Mouse (Mus musculus): ENCODE measurements around the gene Lipc. TPM values are rescaled to one million over a fixed set of nuclear protein-coding genes. Genes with fewer than 3 reads are reported as not detected.

The Lipc gene
- polyA plus RNA-seq, 1 experiment from 2014 or later = not detected

DNA sequence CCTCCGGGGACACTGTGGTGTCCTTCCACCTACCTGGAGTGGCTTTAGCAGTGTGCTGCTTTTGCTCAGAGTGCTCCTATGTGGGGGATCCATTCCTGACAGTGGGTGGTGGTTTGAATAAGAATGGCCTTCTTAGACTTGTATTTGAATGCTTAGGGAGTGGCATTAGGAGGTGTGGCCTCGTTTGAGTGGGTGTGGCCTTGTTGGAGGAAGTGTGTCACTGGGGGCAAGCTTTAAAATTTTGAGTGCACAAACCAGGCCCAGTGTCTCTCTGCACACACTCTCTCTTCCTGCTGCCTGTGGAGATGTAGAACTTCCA is 156.6 kb downstream of the Lipc start:
- Histone ChIP-seq H3K27ac (ENCODE audit: low read depth, low read length) (no peak overlapping the region), H3K9ac (ENCODE audit: low read length) (no peak overlapping the region), H3K4me1 (replicated peaks; ENCODE audit: control insufficient read depth, insufficient read depth, low read length) (no peaks in the 10 kb centered on the region), H3K9me3 (ENCODE audit: control insufficient read depth, low read length) (no peaks in the 10 kb centered on the region), H3K27me3 (ENCODE audit: control insufficient read depth, insufficient read depth, low read length) (no peaks in the 10 kb centered on the region), H3K36me3 (ENCODE audit: control insufficient read depth, insufficient read depth, low read length) (no peaks in the 10 kb centered on the region), H3K4me3 (ENCODE audit: low read depth, low read length) (no peak overlapping the region), H3K4me2 (ENCODE audit: low read depth, low read length, severe bottlenecking) (no peak overlapping the region)
- no peak for DNase-seq (ENCODE audit: low spot score)
- no peak for ATAC-seq (replicated peaks; ENCODE audit: low FRiP score)
- WGBS = 60% methylated on average over 2 of the region's 2 CpGs

DNA sequence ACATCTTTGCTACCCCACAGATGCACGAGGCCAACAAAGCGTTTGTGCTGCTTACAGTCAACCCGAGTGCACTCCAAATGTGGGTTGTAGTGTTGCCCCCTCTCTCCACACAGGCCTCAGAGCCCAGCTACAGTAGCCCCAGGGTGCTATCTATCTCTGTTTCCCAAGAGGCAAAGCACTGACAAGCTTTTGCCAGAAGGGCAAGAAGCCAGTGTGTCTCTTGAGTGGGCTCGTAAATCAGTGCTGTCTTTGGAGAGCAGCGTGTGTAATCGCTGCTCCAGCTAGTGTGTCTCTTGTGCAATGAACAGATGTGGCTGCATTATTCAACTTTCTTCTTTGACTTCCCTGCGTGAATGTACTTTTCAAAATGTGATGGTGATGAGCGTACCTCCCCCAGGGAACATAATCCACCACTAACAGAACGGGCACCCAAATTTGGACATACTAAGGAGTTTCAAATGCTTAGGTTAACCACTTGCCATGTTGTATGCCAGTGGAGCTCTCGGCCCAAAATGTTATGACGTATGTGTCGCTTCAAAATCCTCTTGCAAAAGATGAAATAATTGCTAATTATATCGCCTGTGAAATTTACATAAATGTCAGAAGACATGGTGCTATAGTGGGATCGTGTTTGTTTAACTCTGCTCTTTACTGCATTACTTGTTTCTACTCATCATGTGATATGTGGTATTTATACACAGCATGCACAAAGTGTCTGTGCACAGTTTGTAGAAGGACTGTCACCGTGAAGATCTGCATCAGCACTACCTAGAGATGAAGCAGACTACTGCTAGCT is 157.2 kb downstream of the Lipc start:
- no peak overlapping the region for H3K4me2 ChIP-seq (ENCODE audit: low read depth, low read length, severe bottlenecking)
- H3K4me1 ChIP-seq (replicated peaks; ENCODE audit: control insufficient read depth, insufficient read depth, low read length) = no peaks in the 10 kb centered on the region
- DNase-seq (ENCODE audit: low spot score) = no peak
- H3K4me3 ChIP-seq (ENCODE audit: low read depth, low read length) = no peak overlapping the region
- no peaks in the 10 kb centered on the region for H3K27me3 ChIP-seq (ENCODE audit: control insufficient read depth, insufficient read depth, low read length)
- no peaks in the 10 kb centered on the region for H3K9me3 ChIP-seq (ENCODE audit: control insufficient read depth, low read length)
- WGBS = 85% methylated on average over 15 of the region's 15 CpGs
- H3K36me3 ChIP-seq (ENCODE audit: control insufficient read depth, insufficient read depth, low read length) = no peaks in the 10 kb centered on the region
- no peak for ATAC-seq (replicated peaks; ENCODE audit: low FRiP score)
- H3K27ac ChIP-seq (ENCODE audit: low read depth, low read length) = no peak overlapping the region
- no peak overlapping the region for H3K9ac ChIP-seq (ENCODE audit: low read length)

DNA sequence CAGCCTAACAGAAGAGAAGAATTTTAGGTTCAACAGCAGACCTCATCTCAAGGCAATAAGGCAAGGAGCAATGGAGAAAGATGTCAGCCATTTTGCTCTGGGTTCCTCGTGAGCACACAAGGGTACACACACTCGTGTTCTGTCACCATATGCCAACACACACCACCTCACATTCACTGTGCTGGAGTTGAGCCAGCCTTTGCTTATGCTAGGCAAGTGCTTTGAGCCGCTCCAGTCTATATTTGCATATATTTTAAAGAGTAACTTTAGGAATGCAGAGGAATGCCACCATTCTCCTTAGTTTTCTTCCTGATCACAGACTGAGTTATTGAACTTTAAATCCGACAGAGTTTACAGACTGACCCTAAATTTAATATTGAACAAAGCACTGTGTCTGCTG is 161.4 kb downstream of the Lipc start:
- 83% methylated on average over 4 of the region's 4 CpGs for WGBS
- Histone ChIP-seq H3K9ac (ENCODE audit: low read length) (no peak overlapping the region), H3K9me3 (ENCODE audit: control insufficient read depth, low read length) (no peaks in the 10 kb centered on the region), H3K27ac (ENCODE audit: low read depth, low read length) (no peak overlapping the region), H3K36me3 (ENCODE audit: control insufficient read depth, insufficient read depth, low read length) (no peaks in the 10 kb centered on the region), H3K4me2 (ENCODE audit: low read depth, low read length, severe bottlenecking) (no peak overlapping the region), H3K27me3 (ENCODE audit: control insufficient read depth, insufficient read depth, low read length) (no peaks in the 10 kb centered on the region), H3K4me1 (replicated peaks; ENCODE audit: control insufficient read depth, insufficient read depth, low read length) (no peaks in the 10 kb centered on the region), H3K4me3 (ENCODE audit: low read depth, low read length) (no peak overlapping the region)
- DNase-seq (ENCODE audit: low spot score) (no peak), ATAC-seq (replicated peaks; ENCODE audit: low FRiP score) (no peak)

DNA sequence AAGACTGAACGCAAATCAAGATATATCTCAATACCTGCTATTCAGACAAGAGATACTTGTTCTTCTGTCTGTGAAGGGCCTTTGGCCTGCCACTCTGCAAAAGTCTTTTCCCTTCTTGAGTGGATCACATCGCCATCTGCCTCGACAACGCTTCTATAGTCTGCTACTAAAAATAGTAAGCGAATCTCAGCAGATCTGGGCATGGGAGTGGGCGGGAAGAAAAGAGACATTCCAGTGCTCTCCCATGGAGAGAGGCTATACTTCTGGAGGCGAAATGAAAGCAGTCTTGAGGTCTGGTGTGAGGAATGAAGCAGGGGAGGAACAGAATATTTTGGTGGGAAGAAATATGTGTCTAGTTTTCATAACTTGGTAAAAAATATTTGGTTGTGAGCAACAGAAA is 163.3 kb downstream of the Lipc start:
- Histone ChIP-seq H3K27ac (ENCODE audit: low read depth, low read length) (no peak overlapping the region), H3K4me2 (ENCODE audit: low read depth, low read length, severe bottlenecking) (no peak overlapping the region), H3K9ac (ENCODE audit: low read length) (no peak overlapping the region), H3K36me3 (ENCODE audit: control insufficient read depth, insufficient read depth, low read length) (no peaks in the 10 kb centered on the region), H3K4me3 (ENCODE audit: low read depth, low read length) (no peak overlapping the region), H3K27me3 (ENCODE audit: control insufficient read depth, insufficient read depth, low read length) (no peaks in the 10 kb centered on the region), H3K9me3 (ENCODE audit: control insufficient read depth, low read length) (no peaks in the 10 kb centered on the region), H3K4me1 (replicated peaks; ENCODE audit: control insufficient read depth, insufficient read depth, low read length) (no peaks in the 10 kb centered on the region)
- WGBS = 87% methylated on average over 7 of the region's 7 CpGs
- DNase-seq (ENCODE audit: low spot score) (no peak), ATAC-seq (replicated peaks; ENCODE audit: low FRiP score) (no peak)

DNA sequence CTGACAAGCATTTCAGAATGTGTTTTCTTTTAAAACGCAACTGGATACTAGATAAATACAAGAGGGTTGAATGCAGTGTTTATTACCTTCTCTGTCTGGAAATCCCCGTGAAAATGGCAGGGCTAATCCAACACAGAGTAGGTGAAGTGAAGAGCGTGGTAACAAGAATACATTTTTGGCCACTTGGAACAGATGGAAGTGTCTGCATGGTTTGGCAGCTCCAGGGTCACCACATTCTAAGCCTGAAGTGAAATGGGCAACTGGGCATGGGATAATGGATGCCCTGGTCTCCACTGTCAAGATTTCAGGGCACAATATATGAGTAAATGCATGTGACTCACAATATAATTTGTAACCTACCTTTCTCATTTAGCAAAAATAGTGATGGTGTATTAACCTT is 169.8 kb downstream of the Lipc start:
- no peak for DNase-seq (ENCODE audit: low spot score)
- H3K27me3 ChIP-seq (ENCODE audit: control insufficient read depth, insufficient read depth, low read length) = no peaks in the 10 kb centered on the region
- 80% methylated on average over 3 of the region's 3 CpGs for WGBS

DNA sequence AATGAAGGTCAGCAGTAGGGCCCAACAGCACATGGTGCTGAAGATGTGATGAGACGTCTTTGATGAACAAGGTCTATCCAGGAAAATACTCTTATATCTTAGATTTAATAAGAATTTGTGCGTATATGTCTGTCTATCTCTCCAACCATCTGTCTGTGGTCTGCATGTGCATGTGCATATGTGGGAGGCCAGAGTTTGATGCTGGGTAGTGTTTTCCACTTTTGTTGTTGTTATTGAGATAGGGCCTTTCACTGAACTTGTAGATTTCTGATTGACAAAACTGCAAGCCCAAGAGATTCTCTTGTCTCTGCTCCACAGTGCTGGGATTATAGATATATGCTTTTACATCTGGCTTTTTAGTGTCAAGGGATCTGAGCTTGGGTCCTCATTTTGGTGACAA is 176.5 kb downstream of the Lipc start:
- Histone ChIP-seq H3K4me3 (ENCODE audit: low read depth, low read length) (no peak overlapping the region), H3K9me3 (ENCODE audit: control insufficient read depth, low read length) (no peaks in the 10 kb centered on the region), H3K9ac (ENCODE audit: low read length) (no peak overlapping the region), H3K27me3 (ENCODE audit: control insufficient read depth, insufficient read depth, low read length) (no peaks in the 10 kb centered on the region), H3K4me2 (ENCODE audit: low read depth, low read length, severe bottlenecking) (no peak overlapping the region), H3K4me1 (replicated peaks; ENCODE audit: control insufficient read depth, insufficient read depth, low read length) (no peaks in the 10 kb centered on the region), H3K36me3 (ENCODE audit: control insufficient read depth, insufficient read depth, low read length) (no peaks in the 10 kb centered on the region), H3K27ac (ENCODE audit: low read depth, low read length) (no peak overlapping the region)
- DNase-seq (ENCODE audit: low spot score) (no peak), ATAC-seq (replicated peaks; ENCODE audit: low FRiP score) (no peak)
- 91% methylated on average over 2 of the region's 2 CpGs for WGBS

More for the DNA sequence above, 169.8 kb downstream of the Lipc start:
- H3K9me3 ChIP-seq (ENCODE audit: control insufficient read depth, low read length) = no peaks in the 10 kb centered on the region
- no peaks in the 10 kb centered on the region for H3K4me1 ChIP-seq (replicated peaks; ENCODE audit: control insufficient read depth, insufficient read depth, low read length)
- H3K9ac ChIP-seq (ENCODE audit: low read length) = no peak overlapping the region
- H3K4me2 ChIP-seq (ENCODE audit: low read depth, low read length, severe bottlenecking) = no peak overlapping the region
- no peak for ATAC-seq (replicated peaks; ENCODE audit: low FRiP score)
- H3K36me3 ChIP-seq (ENCODE audit: control insufficient read depth, insufficient read depth, low read length) = no peaks in the 10 kb centered on the region
- H3K27ac ChIP-seq (ENCODE audit: low read depth, low read length) = no peak overlapping the region
- no peak overlapping the region for H3K4me3 ChIP-seq (ENCODE audit: low read depth, low read length)

DNA sequence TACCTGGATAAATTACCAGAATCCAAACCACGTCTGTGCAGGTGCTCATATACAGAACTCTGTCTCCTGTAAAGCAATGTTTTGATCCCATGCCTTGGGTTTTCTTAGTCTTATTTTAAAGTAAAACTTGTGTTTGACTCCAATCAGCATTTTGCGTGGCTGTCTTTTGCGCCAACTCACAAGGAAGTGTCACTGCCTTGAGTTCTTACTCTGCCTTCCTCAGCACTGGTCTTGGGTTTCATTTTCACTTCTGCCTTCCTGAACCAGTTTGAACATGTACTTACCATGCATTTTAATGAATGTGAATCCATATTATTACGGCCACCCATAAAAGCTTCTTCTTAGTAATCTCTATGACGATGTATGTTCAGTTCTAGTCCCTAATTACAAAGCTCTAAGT is 191.1 kb downstream of the Lipc start:
- 93% methylated on average over 5 of the region's 5 CpGs for WGBS
- H3K27ac ChIP-seq (ENCODE audit: low read depth, low read length) = no peak overlapping the region
- no peaks in the 10 kb centered on the region for H3K27me3 ChIP-seq (ENCODE audit: control insufficient read depth, insufficient read depth, low read length)
- H3K4me2 ChIP-seq (ENCODE audit: low read depth, low read length, severe bottlenecking) = no peak overlapping the region
- no peak overlapping the region for H3K9ac ChIP-seq (ENCODE audit: low read length)
- ATAC-seq (replicated peaks; ENCODE audit: low FRiP score) (no peak), DNase-seq (ENCODE audit: low spot score) (no peak)
- H3K36me3 ChIP-seq (ENCODE audit: control insufficient read depth, insufficient read depth, low read length) = peaks cover under 1% of the 10 kb centered on the region; the same call in 1 of the 2 replicates
- H3K4me3 ChIP-seq (ENCODE audit: low read depth, low read length) = no peak overlapping the region
- no peaks in the 10 kb centered on the region for H3K9me3 ChIP-seq (ENCODE audit: control insufficient read depth, low read length)
- H3K4me1 ChIP-seq (replicated peaks; ENCODE audit: control insufficient read depth, insufficient read depth, low read length) = no peaks in the 10 kb centered on the region

DNA sequence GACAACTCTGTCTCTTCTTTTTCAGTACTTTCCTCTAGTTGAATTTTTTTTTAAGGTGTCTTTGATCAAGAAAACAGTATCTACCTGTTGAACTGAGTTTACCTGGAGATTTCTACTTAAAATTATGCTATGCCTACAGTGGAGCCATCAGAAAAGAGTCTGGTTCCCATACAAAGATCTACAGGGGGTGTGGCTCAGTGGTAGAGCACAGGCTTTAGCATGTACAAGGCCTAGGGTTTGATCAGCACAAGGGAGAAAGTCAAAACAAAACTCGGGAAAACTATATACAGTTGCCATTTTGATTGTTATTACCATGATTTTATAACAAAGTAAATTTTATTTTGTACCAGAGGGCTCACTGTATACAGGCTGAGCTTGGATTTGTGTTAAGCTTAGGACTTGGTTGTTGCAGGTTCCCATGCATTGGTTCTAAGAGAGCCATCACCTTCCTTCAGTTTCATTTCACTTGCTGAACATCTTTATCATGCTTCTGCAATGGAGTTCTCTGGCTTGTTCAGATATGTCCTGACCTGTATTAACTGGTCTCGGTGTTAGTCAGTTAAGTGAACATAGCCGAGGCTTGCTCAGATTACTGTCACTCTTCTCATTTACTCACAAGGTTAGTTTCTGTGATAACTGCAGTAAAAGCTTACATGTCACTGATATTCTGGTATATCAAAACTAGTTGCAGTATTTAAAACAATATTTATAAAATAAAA is 200.4 kb downstream of the Lipc start:
- Histone ChIP-seq H3K36me3 (ENCODE audit: control insufficient read depth, insufficient read depth, low read length) (no peaks in the 10 kb centered on the region), H3K9ac (ENCODE audit: low read length) (no peak overlapping the region), H3K4me3 (ENCODE audit: low read depth, low read length) (no peak overlapping the region), H3K9me3 (ENCODE audit: control insufficient read depth, low read length) (no peaks in the 10 kb centered on the region), H3K4me1 (replicated peaks; ENCODE audit: control insufficient read depth, insufficient read depth, low read length) (no peaks in the 10 kb centered on the region), H3K27me3 (ENCODE audit: control insufficient read depth, insufficient read depth, low read length) (no peaks in the 10 kb centered on the region), H3K27ac (ENCODE audit: low read depth, low read length) (no peak overlapping the region), H3K4me2 (ENCODE audit: low read depth, low read length, severe bottlenecking) (no peak overlapping the region)
- no peak for ATAC-seq (replicated peaks; ENCODE audit: low FRiP score)
- no peak for DNase-seq (ENCODE audit: low spot score)
- WGBS = 93% methylated on average over 3 of the region's 3 CpGs
